Mouse (Mus musculus): Measurements from ENCODE around the gene Kif6. TPM values are rescaled to one million over a fixed set of nuclear protein-coding genes. Genes with fewer than 3 reads are reported as not detected.

Kif6 gene
- total RNA-seq, 2 experiments from 2014 or later, result not detected

DNA sequence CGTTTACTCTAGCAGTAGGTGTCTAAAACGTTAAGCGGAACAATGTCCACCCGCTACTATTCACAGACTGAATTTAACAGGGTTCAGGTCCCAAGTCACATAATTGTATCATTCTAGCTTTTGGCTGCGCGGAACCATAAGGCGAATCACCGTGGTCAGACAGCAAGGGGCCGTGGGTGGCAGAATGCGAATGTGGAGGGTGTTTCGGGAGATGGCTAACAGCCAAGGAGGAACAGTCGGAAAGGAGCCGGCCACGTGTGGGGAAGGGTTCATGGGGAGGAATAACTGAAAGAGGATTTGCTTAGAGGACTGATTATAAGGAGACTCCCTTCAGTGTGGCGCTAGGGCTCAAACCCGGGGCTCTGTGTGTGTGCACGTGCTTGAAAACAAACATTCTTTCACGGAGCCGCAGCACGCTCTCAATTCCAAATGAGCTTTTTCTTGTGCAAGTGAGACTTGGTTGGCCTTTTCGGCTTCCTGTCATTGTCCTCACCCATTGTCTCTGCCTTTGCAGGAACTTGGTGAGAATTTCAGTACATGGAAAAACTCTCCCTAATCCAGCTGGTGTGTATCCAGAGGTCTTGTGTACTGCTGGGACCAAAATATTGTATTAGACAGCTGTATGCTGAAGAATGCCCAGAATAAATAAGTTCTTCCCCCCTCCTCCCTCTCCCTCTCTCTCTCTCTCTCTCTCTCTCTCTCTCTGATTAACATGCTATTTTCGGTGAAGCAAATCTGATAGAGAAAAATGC, 337.1 kb downstream of the Kif6 start:
- 0 out of 2 replicates have a peak, but pooled peaks have one; percentile 18 for ATAC-seq (replicated peaks; ENCODE audit: low FRiP score, low TSS enrichment, poor library complexity, severe bottlenecking)

DNA sequence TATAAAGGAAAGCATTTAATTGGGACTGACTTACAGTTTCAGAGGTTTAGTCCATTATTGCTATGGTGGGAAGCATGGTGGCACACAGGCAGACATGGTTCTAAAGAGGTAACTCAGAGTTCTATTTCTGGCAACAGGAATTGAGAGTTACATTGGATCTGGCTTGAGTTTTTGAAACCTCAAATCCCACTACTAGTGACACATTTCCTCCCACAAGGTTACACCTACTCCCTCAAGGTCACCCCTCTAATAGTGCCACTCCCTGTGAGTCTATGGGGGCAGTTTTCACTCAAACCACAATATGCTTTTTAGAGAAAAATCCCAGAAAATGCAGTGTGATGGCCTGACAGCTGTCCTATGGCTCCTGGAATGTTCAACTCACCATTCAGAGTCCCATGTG, 344.1 kb downstream of the Kif6 start:
- no peak for ATAC-seq (replicated peaks; ENCODE audit: low FRiP score, low TSS enrichment, poor library complexity, severe bottlenecking)

Other genes with a start within 250 kb of the Kif6 start
- gene Mocs1, start 186.8 kb upstream of the Kif6 start, total RNA-seq (2014; fragmentation: Nextera tagmentation), result 36.2 and 50.2 TPM in 2 replicates
- 8.9 and 9.4 TPM in 2 replicates for gene Mocs1, start 186.8 kb upstream of the Kif6 start, total RNA-seq (2017)
- not detected in 2 replicates for gene Daam2, start 50.8 kb upstream of the Kif6 start, total RNA-seq (2014; fragmentation: Nextera tagmentation)
- not detected in 2 replicates for gene Daam2, start 50.8 kb upstream of the Kif6 start, total RNA-seq (2017)

Data from megakaryocyte-erythroid progenitor cell, adult 5-6 weeks (primary cell).